Mouse (Mus musculus) bone marrow, adult 2 months (tissue): ENCODE measurements around the gene Bcl2l14.

Experiments
- CTCF ChIP-seq: fragments of 200-500 bp; IDR thresholded peaks from 2 replicates; pipeline ENCODE4 v1.5.1; 2011; ENCODE audit warnings: low read length, control low read depth; ENCODE audit not compliant: control insufficient read depth, insufficient read depth
- POLR2A ChIP-seq: fragments of 200-500 bp; IDR thresholded peaks from 2 replicates; pipeline ENCODE4 v1.6.1; 2011; ENCODE audit warnings: low read depth, mild to moderate bottlenecking, control low read depth, low read length, borderline replicate concordance; ENCODE audit not compliant: control insufficient read depth

DNA sequence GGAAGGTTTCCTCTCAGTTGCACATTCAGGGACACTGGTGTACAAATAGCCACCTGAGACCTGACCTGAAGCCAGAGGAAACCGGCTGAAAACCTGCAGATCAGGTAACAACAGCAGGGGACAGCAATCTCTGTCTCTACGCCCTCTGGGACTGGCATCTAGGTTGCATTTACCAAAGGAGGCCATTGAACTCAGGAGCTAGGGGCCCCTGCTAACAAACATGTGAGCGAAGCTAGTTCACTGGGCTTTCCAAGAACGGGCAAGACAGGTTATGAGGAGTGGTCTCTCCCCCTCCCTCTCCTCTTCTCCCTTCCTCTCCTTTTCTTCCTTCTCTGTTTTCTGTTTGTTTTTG is 18.4 kb downstream of the Bcl2l14 start:
- no peak for TF ChIP-seq POLR2A
- TF ChIP-seq CTCF = no peak
